Mouse (Mus musculus): ENCODE data around the gene Phc2. TPM values are rescaled to one million over a fixed set of nuclear protein-coding genes. Genes with fewer than 3 reads are reported as not detected.
"Not testable (repeated sequence)": the region's sequence is repeated elsewhere in the genome, so short reads cannot be mapped to it uniquely, and the experiment has no call there.

Gene Phc2
- total RNA-seq, 2 experiments from 2014 or later: 15.5 to 17.8 TPM

GRCm38 (mm10) chr4:128641766-128642717 lies 12.5 kb upstream of the Phc2 start:
- DNase-seq: no peak
- intact Hi-C loops (cut with DNase I): no loop called here

- DNase-seq: no peak
- intact Hi-C loops (cut with DNase I): no loop called here
These were observed 8.6 kb upstream of the Phc2 start for GRCm38 (mm10) chr4:128645896-128646295.

- intact Hi-C loops (cut with DNase I): no loop called here
- DNase-seq: no peak
These were observed 7.7 kb upstream of the Phc2 start for GRCm38 (mm10) chr4:128646762-128647161.

GRCm38 (mm10) chr4:128648567-128649255 lies 5.8 kb upstream of the Phc2 start:
- DNase-seq: no peak
- intact Hi-C loops (cut with DNase I): no loop called here

GRCm38 (mm10) chr4:128651530-128651929 lies 3.0 kb upstream of the Phc2 start:
- intact Hi-C loops (cut with DNase I): loop anchor here (5.0 kb wide), 1 partner anchor 39 kb away; the partner anchor contains the start of gene Zscan20
- no peak for DNase-seq

- DNase-seq: no peak
- intact Hi-C loops (cut with DNase I): loop anchor here (5.0 kb wide), 1 partner anchor 40 kb away; the partner anchor contains the start of gene Zscan20
These were observed 1.8 kb upstream of the Phc2 start for GRCm38 (mm10) chr4:128652584-128653298.

- no peak for DNase-seq
- intact Hi-C loops (cut with DNase I): no loop called here
These were observed 944 bp downstream of the Phc2 start for GRCm38 (mm10) chr4:128655446-128655845.

GRCm38 (mm10) chr4:128660196-128660595 lies 5.7 kb downstream of the Phc2 start:
- intact Hi-C loops (cut with DNase I): no loop called here
- DNase-seq: no peak

GRCm38 (mm10) chr4:128661063-128661462 lies 6.6 kb downstream of the Phc2 start:
- intact Hi-C loops (cut with DNase I): no loop called here
- DNase-seq: no peak

GRCm38 (mm10) chr4:128664002-128664401 lies 9.5 kb downstream of the Phc2 start:
- intact Hi-C loops (cut with DNase I): no loop called here

GRCm38 (mm10) chr4:128666362-128666761 lies 11.9 kb downstream of the Phc2 start:
- DNase-seq; intact Hi-C loops (cut with DNase I): not testable (repeated sequence)

More at GRCm38 (mm10) chr4:128664002-128664401, 9.5 kb downstream of the Phc2 start:
- DNase-seq: no peak

- intact Hi-C loops (cut with DNase I); DNase-seq: not testable (repeated sequence)
These were observed 12.7 kb downstream of the Phc2 start for GRCm38 (mm10) chr4:128667195-128667594.

- DNase-seq: no peak
- intact Hi-C loops (cut with DNase I): no loop called here
These were observed 14.7 kb downstream of the Phc2 start for GRCm38 (mm10) chr4:128669229-128669628.

GRCm38 (mm10) chr4:128670566-128671191 lies 16.2 kb downstream of the Phc2 start:
- DNase-seq: no peak
- intact Hi-C loops (cut with DNase I): no loop called here

GRCm38 (mm10) chr4:128672494-128672893 lies 18.0 kb downstream of the Phc2 start:
- no peak for DNase-seq
- intact Hi-C loops (cut with DNase I): no loop called here

- intact Hi-C loops (cut with DNase I): no loop called here
- DNase-seq: no peak
These were observed 24.2 kb downstream of the Phc2 start for GRCm38 (mm10) chr4:128678564-128679217.

GRCm38 (mm10) chr4:128681126-128681525 lies 26.6 kb downstream of the Phc2 start:
- intact Hi-C loops (cut with DNase I): no loop called here
- no peak for DNase-seq

GRCm38 (mm10) chr4:128682281-128682680 lies 27.8 kb downstream of the Phc2 start:
- no peak for DNase-seq
- intact Hi-C loops (cut with DNase I): no loop called here

- intact Hi-C loops (cut with DNase I): no loop called here
These were observed 29.2 kb downstream of the Phc2 start for GRCm38 (mm10) chr4:128683706-128684105.

GRCm38 (mm10) chr4:128684108-128684507 lies 29.6 kb downstream of the Phc2 start:
- no peak for DNase-seq
- intact Hi-C loops (cut with DNase I): no loop called here

More at GRCm38 (mm10) chr4:128683706-128684105, 29.2 kb downstream of the Phc2 start:
- no peak for DNase-seq
